Mouse (Mus musculus) bone marrow, adult 2 months (tissue): ENCODE data around the gene Cops2. TPM values are rescaled to one million over a fixed set of nuclear protein-coding genes. Genes with fewer than 3 reads are reported as not detected.

Experiments used
- H3K27ac ChIP-seq: fragments of 200-500 bp; 2 replicates; pipeline ENCODE4 v1.5.1; 2012; ENCODE audit warnings: low read depth, mild to moderate bottlenecking, control low read depth, inconsistent platforms, low read length; ENCODE audit not compliant: control insufficient read depth, poor library complexity, insufficient read depth
- H3K4me1 ChIP-seq: fragments of 200-500 bp; 2 replicates; pipeline ENCODE4 v1.6.1; 2011; ENCODE audit warnings: low read length; ENCODE audit not compliant: control insufficient read depth, insufficient read depth
- H3K4me3 ChIP-seq: fragments of 200-500 bp; replicated peaks from 2 replicates; pipeline ENCODE3; 2011; ENCODE audit warnings: mild to moderate bottlenecking, low read depth, low read length, control low read depth; ENCODE audit not compliant: control insufficient read depth
- CTCF ChIP-seq: fragments of 200-500 bp; IDR thresholded peaks from 2 replicates; pipeline ENCODE4 v1.5.1; 2011; ENCODE audit warnings: low read length, control low read depth; ENCODE audit not compliant: control insufficient read depth, insufficient read depth
- POLR2A ChIP-seq: fragments of 200-500 bp; IDR thresholded peaks from 2 replicates; pipeline ENCODE4 v1.6.1; 2011; ENCODE audit warnings: low read depth, mild to moderate bottlenecking, control low read depth, low read length, borderline replicate concordance; ENCODE audit not compliant: control insufficient read depth
- WGBS: fragments of 180-500 bp; shearing (Covaris S2); methylation state at CpG from one replicate; pipeline ENCODE4 v1.1.7; 2018; 5-methylcytosine and 5-hydroxymethylcytosine counted together
- polyA plus RNA-seq: library from polyadenylated mRNA; stranded (reverse); fragments of >200 nt; gene quantifications from 2 replicates; pipeline ENCODE4 v1.2.4, GENCODE M21; 2011; ENCODE audit warnings: low replicate concordance; ENCODE audit not compliant: missing spikeins, insufficient read depth, insufficient read length

Cops2 gene
- polyA plus RNA-seq, 1 experiment = 28.3 TPM

DNA sequence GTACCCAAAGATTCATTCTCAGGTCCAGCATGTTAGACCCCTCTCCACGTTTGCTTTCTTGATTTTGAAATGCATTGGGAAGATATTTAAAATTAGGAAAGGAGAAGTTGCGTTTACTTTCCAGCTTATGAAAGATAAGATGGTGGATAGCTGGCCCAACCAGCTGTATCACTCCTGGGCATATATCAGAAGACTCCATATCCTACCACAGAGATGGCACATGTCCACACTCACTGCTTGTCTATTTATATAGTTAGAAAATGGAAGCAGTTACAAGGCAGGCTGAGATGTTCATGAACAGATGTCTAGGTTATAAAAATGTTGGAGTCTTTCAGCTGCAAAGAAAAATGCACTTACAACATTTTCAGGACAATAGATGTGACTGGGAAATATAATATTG is 47.6 kb downstream of the Cops2 start:
- Histone ChIP-seq H3K27ac (no peak overlapping the region), H3K4me1 (no peaks in the 10 kb centered on the region; the same call in 1 of the 2 replicates), H3K4me3 (no peak overlapping the region)
- WGBS = 18% methylated on average over 2 of the region's 2 CpGs
- TF ChIP-seq CTCF (no peak), POLR2A (no peak)

DNA sequence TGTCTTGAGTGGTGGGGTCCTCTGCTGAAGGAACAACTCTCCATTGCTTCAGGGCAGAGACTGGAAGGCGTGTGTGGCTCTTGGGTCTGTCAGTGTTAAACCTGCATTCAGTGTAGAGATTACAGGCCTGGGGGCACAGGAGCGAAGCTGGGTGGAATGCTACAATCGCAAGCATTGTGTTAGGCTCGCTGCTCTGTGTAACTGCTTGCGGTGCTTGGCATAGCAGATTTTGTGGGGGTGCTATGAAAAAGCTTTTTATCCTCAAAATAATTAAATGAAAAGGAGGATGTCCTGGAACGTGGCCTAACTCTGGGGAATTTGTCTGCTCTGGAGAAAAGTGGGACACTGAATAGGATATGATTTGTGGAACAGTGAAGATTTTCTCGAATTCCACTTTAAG is 49.4 kb downstream of the Cops2 start:
- Histone ChIP-seq H3K27ac (no peak overlapping the region), H3K4me1 (no peaks in the 10 kb centered on the region; the same call in 1 of the 2 replicates), H3K4me3 (no peak overlapping the region)
- WGBS = 83% methylated on average over 7 of the region's 7 CpGs
- TF ChIP-seq POLR2A (no peak), CTCF (no peak)

- TF ChIP-seq POLR2A (no peak), CTCF (no peak)
- 50% methylated on average over 1 of the region's 1 CpGs for WGBS
These were observed 53.1 kb downstream of the Cops2 start for GRCm38 (mm10) chr2:125805826-125806225.

DNA sequence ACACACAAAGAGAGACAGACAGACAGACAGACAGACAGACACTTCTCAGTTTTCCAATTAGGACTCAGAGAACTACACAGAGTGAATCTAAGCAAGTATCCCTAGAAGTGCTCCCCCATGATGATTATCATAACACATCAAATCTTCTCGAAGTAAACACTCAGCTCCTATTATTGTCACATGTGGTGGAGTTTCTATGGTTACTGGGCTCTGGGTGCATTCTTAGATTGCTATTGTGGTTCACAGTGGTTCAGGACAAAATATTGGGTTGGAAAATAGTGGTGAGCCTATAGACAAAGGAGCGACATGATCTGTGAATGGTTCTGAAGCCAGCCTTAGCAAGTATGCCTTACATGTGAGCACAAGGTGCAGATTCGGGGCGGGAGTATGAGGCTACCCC is 57.0 kb downstream of the Cops2 start:
- no peaks in the 10 kb centered on the region for H3K4me1 ChIP-seq
- no peak overlapping the region for H3K4me3 ChIP-seq
- WGBS = 64% methylated on average over 4 of the region's 4 CpGs
- TF ChIP-seq POLR2A (no peak), CTCF (no peak)
- no peak overlapping the region for H3K27ac ChIP-seq

More at GRCm38 (mm10) chr2:125805826-125806225, 53.1 kb downstream of the Cops2 start:
- no peaks in the 10 kb centered on the region for H3K4me1 ChIP-seq
- H3K4me3 ChIP-seq = no peak overlapping the region
- no peak overlapping the region for H3K27ac ChIP-seq

DNA sequence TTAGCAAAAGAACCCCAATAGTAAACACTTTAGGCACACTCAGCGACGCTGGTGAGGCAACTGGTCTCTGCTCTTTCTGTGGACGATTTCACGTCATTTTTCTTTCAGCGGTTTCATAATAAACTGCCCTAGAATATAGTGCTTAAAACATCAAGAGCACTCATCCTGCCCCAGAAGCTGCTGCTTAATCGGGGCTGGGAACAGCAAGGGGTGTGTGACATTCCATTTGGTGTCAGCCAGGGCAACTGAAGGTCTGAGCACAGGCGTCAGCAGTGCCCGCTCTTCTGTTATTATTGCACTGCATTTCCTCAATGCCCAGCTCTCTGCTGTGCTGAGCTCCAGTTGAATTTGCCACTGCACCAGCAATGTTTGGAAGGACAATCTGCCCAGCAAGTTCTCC is 57.9 kb downstream of the Cops2 start:
- whole genome bisulfite sequencing = 61% methylated on average over 8 of the region's 8 CpGs
- Histone ChIP-seq H3K4me1 (no peaks in the 10 kb centered on the region), H3K4me3 (no peak overlapping the region), H3K27ac (no peak overlapping the region)
- no peak for TF ChIP-seq CTCF
- TF ChIP-seq POLR2A = no peak

DNA sequence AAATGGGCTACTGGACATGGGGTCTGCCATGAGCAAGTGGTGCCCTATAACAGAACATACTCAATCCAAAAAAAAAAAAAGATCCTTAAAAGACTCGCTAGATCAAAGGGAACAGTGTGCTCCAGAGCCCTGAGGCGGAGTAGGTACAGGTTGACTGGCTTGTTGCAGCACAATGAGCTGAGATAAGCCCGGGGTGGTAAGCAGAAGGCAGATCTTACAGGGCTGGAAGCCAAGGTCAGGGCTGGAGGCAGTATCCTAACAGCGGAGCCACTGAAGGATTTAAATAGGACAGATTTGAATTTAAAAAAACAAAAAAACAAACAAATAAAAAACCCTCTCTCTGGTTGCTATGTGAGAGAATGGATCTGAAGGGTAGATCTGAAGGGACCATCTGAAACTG is 58.5 kb downstream of the Cops2 start:
- Histone ChIP-seq H3K4me3 (no peak overlapping the region), H3K4me1 (no peaks in the 10 kb centered on the region), H3K27ac (no peak overlapping the region)
- WGBS = 69% methylated on average over 4 of the region's 4 CpGs
- no peak for TF ChIP-seq CTCF
- no peak for TF ChIP-seq POLR2A

- H3K4me1 ChIP-seq = no peaks in the 10 kb centered on the region
- H3K27ac ChIP-seq = no peak overlapping the region
- no peak overlapping the region for H3K4me3 ChIP-seq
- TF ChIP-seq POLR2A (no peak), CTCF (no peak)
These were observed 61.1 kb downstream of the Cops2 start for GRCm38 (mm10) chr2:125797872-125798271.

GRCm38 (mm10) chr2:125795118-125795517 is 63.8 kb downstream of the Cops2 start:
- TF ChIP-seq CTCF (no peak), POLR2A (no peak)
- no peak overlapping the region for H3K4me3 ChIP-seq
- WGBS = 4% methylated on average over 2 of the region's 2 CpGs
- no peak overlapping the region for H3K27ac ChIP-seq
- peaks cover 3% of the 10 kb centered on the region; the same call in 1 of the 2 replicates for H3K4me1 ChIP-seq

DNA sequence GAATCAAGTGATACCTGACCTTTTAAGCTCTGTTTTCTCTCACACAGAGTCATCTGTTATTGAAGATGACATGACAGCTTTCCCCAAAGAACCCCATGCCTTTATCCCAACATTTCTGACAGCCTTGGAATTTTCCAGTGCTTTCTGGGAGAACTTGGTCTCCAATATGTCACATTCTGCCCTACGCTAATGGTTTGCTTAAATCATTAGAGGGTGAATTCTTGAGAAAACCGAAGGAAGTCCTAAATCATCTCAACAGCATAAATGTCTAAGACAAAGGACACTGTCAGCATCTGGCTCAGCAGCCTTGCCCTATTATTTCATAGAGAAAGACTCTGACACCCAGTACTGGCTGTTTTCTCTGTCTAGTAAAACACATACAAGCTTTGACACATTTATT is 64.8 kb downstream of the Cops2 start:
- no peak overlapping the region for H3K27ac ChIP-seq
- WGBS = 60% methylated on average over 2 of the region's 2 CpGs
- peaks cover 3% of the 10 kb centered on the region; the same call in 1 of the 2 replicates for H3K4me1 ChIP-seq
- H3K4me3 ChIP-seq = no peak overlapping the region
- TF ChIP-seq POLR2A (no peak), CTCF (no peak)

DNA sequence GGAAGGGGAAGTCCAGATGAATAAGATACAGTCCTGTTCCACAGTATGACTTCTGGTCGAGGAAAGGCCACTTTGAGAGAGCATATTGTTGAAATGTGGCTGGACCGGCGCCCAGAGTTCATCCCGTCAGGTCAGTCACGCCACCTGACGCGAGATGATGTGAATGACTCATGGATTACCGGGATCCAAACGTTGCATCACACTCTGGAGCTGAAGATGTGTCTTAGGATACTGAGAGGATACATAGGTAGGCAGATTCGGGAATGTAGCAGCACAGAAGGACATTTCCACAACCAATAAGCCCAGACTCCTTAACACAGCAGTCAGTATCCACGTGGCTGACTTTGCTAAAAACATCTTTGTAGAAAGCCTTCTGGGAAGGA is 66.1 kb downstream of the Cops2 start:
- no peak overlapping the region for H3K4me3 ChIP-seq
- H3K27ac ChIP-seq = no peak overlapping the region
- TF ChIP-seq CTCF (no peak), POLR2A (no peak)
- H3K4me1 ChIP-seq = peaks cover 3% of the 10 kb centered on the region; the same call in 1 of the 2 replicates
- WGBS = 77% methylated on average over 11 of the region's 11 CpGs
